Mouse (Mus musculus): ENCODE data around the gene Arhgap31. TPM values are rescaled to one million over a fixed set of nuclear protein-coding genes. Genes with fewer than 3 reads are reported as not detected.
A peak's percentile ranks its signal among the peaks of the same experiment; 100 is the strongest.
"Not testable (repeated sequence)": the region's sequence is repeated elsewhere in the genome, so short reads cannot be mapped to it uniquely, and the experiment has no call there.

Gene Arhgap31
- polyA plus RNA-seq, 1 experiment from 2014 or later = 43.1 TPM

DNA sequence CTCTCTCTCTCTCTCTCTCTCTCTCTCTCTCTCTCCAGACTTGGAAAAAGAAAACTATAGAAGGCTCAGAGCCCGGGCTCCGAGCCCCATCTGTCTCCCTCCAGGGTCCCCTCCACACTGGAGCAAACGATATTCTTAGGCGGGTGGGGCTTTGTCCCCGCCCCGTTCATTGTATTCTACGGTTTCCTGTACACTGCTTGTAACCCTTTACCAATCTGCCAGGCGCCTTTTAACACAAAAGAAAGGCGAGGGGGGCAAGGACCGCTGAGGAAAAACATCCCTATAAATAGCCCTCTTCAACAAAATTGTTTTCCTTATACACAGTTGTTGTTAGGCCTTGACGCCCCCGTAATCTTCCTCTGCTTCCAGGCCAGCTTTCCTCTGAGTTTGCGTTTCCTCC is 11.9 kb upstream of the Arhgap31 start:
- Histone ChIP-seq H3K9ac (no peak overlapping the region), H3K4me3 (no peak overlapping the region), H3K4me2 (peak overlapping the region; percentile 15), H3K36me3 (no peaks in the 10 kb centered on the region), H3K27me3 (replicated peaks) (no peaks in the 10 kb centered on the region), H3K9me3 (replicated peaks) (no peaks in the 10 kb centered on the region), H3K27ac (ENCODE audit: poor library complexity, severe bottlenecking) (no peak overlapping the region), H3K4me1 (replicated peaks) (peaks cover 16% of the 10 kb centered on the region; the same call in 1 of the 2 replicates)
- 43% methylated on average over 13 of the region's 13 CpGs for WGBS
- ATAC-seq (ENCODE audit: insufficient number of reproducible peaks, low FRiP score) = peak; percentile 35; the same call in 1 of the 2 replicates

DNA sequence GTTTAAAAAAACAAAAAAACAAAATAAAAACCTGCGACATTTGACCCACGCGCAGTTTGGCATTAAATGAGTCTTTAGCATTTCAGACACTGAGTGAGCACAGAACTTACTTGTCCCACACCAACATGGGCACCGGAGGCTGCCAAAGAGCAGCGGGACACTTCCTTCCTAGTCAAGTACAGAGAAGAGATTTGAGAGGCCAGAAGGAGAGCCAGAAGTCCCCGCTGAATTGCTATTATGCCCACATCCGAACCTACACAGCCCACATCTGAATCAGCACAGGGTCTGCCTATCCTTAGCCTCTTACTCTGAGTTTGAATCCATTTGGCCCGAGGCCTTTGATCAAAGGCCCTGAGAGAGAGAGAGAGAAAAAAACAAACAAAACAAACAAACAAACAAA is 11.2 kb upstream of the Arhgap31 start:
- H3K36me3 ChIP-seq = no peaks in the 10 kb centered on the region
- no peak for ATAC-seq (ENCODE audit: insufficient number of reproducible peaks, low FRiP score)
- no peak overlapping the region; the same call in 1 of the 2 replicates for H3K4me2 ChIP-seq
- WGBS = 68% methylated on average over 8 of the region's 8 CpGs
- no peaks in the 10 kb centered on the region for H3K27me3 ChIP-seq (replicated peaks)
- H3K9me3 ChIP-seq (replicated peaks) = no peaks in the 10 kb centered on the region
- peaks cover 16% of the 10 kb centered on the region; the same call in 1 of the 2 replicates for H3K4me1 ChIP-seq (replicated peaks)
- H3K9ac ChIP-seq = no peak overlapping the region
- no peak overlapping the region for H3K4me3 ChIP-seq
- H3K27ac ChIP-seq (ENCODE audit: poor library complexity, severe bottlenecking) = no peak overlapping the region

DNA sequence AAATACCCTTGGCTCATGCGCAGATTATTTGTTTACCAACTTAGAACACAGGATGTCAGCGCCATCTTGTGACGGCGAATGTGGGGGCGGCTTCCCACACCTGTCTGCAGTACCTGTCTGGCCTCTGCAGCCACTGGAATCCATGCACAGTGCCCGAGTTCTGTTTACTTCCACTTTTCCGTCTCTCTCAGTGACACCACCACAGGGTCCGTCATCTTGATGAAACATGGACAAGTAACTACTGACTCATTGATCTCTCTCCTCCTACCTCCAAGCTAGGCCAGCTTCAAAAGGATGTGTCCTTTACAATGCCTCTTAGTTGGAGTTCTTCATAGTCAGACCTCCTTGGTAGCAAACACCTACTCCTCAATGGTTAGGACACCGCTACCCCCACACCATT is 8.3 kb upstream of the Arhgap31 start:
- Histone ChIP-seq H3K9ac (no peak overlapping the region), H3K4me1 (replicated peaks) (0 out of 2 replicates have a peak, but pooled peaks cover 8% of the 10 kb centered on the region), H3K27me3 (replicated peaks) (no peaks in the 10 kb centered on the region), H3K9me3 (replicated peaks) (no peaks in the 10 kb centered on the region), H3K36me3 (no peaks in the 10 kb centered on the region), H3K27ac (ENCODE audit: poor library complexity, severe bottlenecking) (no peak overlapping the region), H3K4me3 (no peak overlapping the region), H3K4me2 (no peak overlapping the region)
- 91% methylated on average over 9 of the region's 9 CpGs for WGBS
- no peak for ATAC-seq (ENCODE audit: insufficient number of reproducible peaks, low FRiP score)

DNA sequence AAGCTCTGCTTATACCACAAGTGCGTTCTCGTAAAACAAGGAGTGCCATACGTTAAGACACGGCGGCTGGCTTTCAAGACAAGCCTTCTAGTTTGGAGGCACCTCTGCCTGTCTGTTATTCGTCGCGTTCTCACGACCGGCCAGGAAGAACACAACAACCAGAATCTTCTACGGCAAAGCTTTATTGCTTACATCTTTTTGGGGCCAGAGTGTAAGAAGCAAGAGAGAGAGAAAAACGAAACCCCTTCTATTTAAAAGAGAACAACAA is 1.1 kb upstream of the Arhgap31 start:
- H3K36me3 ChIP-seq; H3K9ac ChIP-seq; H3K27me3 ChIP-seq (replicated peaks); ATAC-seq (ENCODE audit: insufficient number of reproducible peaks, low FRiP score); H3K9me3 ChIP-seq (replicated peaks): not testable (repeated sequence)
- 41% methylated on average over 11 of the region's 12 CpGs for WGBS
- peaks cover 29% of the 10 kb centered on the region for H3K4me1 ChIP-seq (replicated peaks)
- H3K4me3 ChIP-seq = peak overlapping the region; percentile 88
- peak overlapping the region; percentile 98 for H3K27ac ChIP-seq (ENCODE audit: poor library complexity, severe bottlenecking)
- H3K4me2 ChIP-seq = peak overlapping the region; percentile 73

DNA sequence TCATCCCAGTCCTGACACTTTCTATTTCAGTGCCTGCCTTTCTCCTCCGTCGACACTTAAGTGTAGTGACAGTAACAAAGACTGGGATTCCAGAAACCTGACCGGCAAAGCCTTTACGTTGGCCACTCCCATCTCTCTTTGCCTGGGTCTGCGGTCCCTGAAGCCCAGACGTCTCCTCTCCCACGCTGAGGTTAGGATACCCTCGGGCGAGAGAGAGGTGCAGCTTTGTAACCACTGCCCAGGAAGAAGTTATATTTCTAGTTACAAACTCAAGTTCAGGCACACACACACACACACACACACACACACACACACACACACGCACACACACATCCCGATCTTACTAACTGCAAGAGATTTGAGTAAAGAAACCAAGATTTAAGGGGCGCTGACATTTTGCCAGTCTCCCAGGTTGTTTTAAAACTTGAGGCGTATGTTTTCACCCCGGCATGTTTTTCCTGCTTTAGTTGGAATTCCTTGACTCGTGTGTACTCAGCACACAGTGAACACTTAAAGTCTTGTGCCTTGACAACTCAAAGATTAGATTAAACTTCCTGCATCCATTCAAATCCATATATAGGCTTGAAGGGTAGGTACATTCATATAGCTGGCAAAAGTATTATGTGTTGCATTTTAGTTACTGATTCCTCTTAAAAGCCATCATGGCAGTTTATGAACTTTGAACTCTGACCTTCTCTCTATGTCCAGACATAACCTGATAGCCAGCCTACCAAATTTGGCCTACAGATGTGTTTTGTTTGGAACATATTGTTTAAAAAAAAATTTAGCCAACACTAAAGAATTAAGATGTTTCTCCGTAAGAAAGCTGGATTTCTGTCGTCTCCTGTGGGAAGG is 557 bp upstream of the Arhgap31 start:
- Histone ChIP-seq H3K4me3 (peak overlapping the region; percentile 88), H3K27ac (ENCODE audit: poor library complexity, severe bottlenecking) (peak overlapping the region; percentile 98), H3K36me3 (0 out of 2 replicates have a peak, but pooled peaks cover 3% of the 10 kb centered on the region), H3K27me3 (replicated peaks) (no peaks in the 10 kb centered on the region), H3K4me1 (replicated peaks) (peaks cover 34% of the 10 kb centered on the region), H3K9me3 (replicated peaks) (no peaks in the 10 kb centered on the region), H3K4me2 (peak overlapping the region; percentile 73), H3K9ac (peak overlapping the region; percentile 97)
- WGBS = 14% methylated on average over 17 of the region's 17 CpGs
- ATAC-seq (ENCODE audit: insufficient number of reproducible peaks, low FRiP score) = peak; percentile 75

DNA sequence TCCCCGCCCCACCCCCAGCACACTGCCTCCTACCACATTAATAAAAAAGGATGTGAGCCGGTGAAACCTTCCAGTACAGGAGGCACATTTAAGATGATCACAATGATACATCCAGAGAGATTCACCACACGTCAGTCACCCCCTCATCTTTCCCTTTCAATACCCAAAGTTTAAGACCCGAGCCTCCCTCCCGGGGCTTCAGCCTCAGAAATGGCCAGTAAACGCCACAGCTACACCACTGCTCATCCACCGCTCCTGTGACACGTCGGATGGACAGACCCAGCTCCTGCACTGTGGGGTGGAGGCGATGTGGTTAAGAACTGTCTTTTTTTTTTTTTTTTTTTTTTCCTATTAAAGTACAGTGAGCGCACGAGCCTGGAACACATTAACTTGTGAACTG is 969 bp downstream of the Arhgap31 start:
- Histone ChIP-seq H3K36me3 (peaks cover 8% of the 10 kb centered on the region; the same call in 1 of the 2 replicates), H3K27ac (ENCODE audit: poor library complexity, severe bottlenecking) (peak overlapping the region; percentile 98), H3K27me3 (replicated peaks) (no peaks in the 10 kb centered on the region), H3K9ac (peak overlapping the region; percentile 97), H3K4me3 (peak overlapping the region; percentile 88), H3K9me3 (replicated peaks) (no peaks in the 10 kb centered on the region), H3K4me1 (replicated peaks) (peaks cover 50% of the 10 kb centered on the region), H3K4me2 (peak overlapping the region; percentile 73)
- 2% methylated on average over 12 of the region's 12 CpGs for WGBS
- no peak for ATAC-seq (ENCODE audit: insufficient number of reproducible peaks, low FRiP score)

DNA sequence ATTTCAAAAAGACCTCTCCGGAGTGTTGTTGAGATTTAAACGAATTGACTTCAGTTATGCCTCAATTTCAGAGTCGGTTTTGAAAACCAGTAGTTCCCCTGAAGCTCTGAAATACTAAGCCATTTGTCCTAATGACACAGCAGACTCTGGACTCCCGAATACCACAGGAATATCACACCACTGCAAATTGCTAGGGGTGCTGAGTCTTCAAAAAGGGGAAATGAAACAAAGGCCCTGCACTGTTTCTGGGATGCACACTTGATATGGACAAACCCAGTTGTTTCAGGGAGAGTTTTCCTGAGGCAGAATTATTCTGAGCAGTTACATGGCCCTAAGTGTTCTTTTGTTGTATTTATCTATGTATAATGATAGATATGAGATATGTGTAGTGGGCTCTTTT is 1.8 kb downstream of the Arhgap31 start:
- peak overlapping the region; percentile 97 for H3K9ac ChIP-seq
- no peaks in the 10 kb centered on the region for H3K27me3 ChIP-seq (replicated peaks)
- H3K36me3 ChIP-seq = peaks cover 8% of the 10 kb centered on the region; the same call in 1 of the 2 replicates
- H3K4me2 ChIP-seq = peak overlapping the region; percentile 75
- peaks cover 58% of the 10 kb centered on the region for H3K4me1 ChIP-seq (replicated peaks)
- H3K27ac ChIP-seq (ENCODE audit: poor library complexity, severe bottlenecking) = peak overlapping the region; percentile 98
- H3K4me3 ChIP-seq = peak overlapping the region; percentile 88
- no peaks in the 10 kb centered on the region for H3K9me3 ChIP-seq (replicated peaks)
- 31% methylated on average over 4 of the region's 4 CpGs for WGBS
- no peak for ATAC-seq (ENCODE audit: insufficient number of reproducible peaks, low FRiP score)

DNA sequence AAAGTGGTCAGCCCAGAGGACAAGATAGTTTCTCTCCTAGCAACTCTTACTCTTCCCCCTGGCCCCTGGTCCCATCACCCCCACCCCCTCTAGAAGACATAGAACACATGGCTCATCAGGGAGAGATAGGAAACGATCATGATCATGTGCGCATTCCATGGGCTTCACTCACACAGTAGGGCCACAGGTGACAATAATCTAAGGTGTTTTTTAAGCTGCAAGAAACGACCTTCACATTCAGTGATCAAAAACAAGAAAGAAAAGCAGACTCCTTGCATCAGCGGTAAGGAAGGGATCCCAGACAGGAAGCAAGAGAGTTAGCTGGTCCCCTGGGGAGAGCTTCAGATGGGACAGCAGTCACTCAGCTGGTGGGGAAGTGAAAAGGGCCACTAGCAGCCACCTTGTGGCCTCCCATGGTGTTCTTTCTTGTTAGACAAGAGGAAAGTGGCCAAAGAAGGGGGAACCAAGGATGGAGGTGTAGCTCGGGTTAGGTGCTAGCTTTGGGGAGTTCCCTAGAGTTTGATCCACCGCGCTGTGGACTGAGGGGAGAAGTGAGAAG is 4.0 kb downstream of the Arhgap31 start:
- no peaks in the 10 kb centered on the region for H3K27me3 ChIP-seq (replicated peaks)
- H3K9me3 ChIP-seq (replicated peaks) = no peaks in the 10 kb centered on the region
- peak overlapping the region; percentile 9; the same call in 1 of the 2 replicates for H3K27ac ChIP-seq (ENCODE audit: poor library complexity, severe bottlenecking)
- H3K4me3 ChIP-seq = peak overlapping the region; percentile 88
- whole genome bisulfite sequencing = 44% methylated on average over 7 of the region's 7 CpGs
- H3K36me3 ChIP-seq = peaks cover 8% of the 10 kb centered on the region; the same call in 1 of the 2 replicates
- H3K9ac ChIP-seq = 0 out of 2 replicates have a peak overlapping the region, but pooled peaks have one; percentile 17
- ATAC-seq (ENCODE audit: insufficient number of reproducible peaks, low FRiP score) = no peak
- H3K4me1 ChIP-seq (replicated peaks) = peaks cover 72% of the 10 kb centered on the region
- H3K4me2 ChIP-seq = peak overlapping the region; percentile 75

DNA sequence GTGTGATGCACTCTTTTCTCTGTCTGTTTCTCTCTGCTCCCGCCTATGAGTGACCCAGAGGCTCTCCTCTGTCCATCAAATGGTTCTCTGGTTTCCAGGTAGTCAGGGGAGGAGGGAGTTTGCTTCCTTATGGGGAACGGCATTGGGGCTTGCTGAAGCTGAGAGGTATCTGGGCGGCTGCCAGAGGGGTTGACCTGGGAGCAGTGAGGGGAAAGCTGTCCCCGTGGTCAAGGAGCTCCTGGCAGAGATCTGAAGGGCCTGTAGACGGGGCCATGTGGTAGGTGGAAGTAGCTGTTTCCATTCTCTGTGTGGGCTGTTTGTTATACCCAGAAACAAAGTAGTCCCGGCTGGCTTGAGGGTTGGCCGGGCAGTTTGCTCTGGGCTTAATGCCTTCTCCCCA is 6.3 kb downstream of the Arhgap31 start:
- H3K27ac ChIP-seq (ENCODE audit: poor library complexity, severe bottlenecking) = peak overlapping the region; percentile 66
- peak overlapping the region; percentile 59; the same call in 1 of the 2 replicates for H3K9ac ChIP-seq
- 47% methylated on average over 7 of the region's 7 CpGs for WGBS
- H3K4me2 ChIP-seq = peak overlapping the region; percentile 40
- H3K9me3 ChIP-seq (replicated peaks) = no peaks in the 10 kb centered on the region
- ATAC-seq (ENCODE audit: insufficient number of reproducible peaks, low FRiP score) = no peak
- no peak overlapping the region for H3K4me3 ChIP-seq
- peaks cover 8% of the 10 kb centered on the region; the same call in 1 of the 2 replicates for H3K36me3 ChIP-seq
- no peaks in the 10 kb centered on the region for H3K27me3 ChIP-seq (replicated peaks)
- peaks cover 87% of the 10 kb centered on the region for H3K4me1 ChIP-seq (replicated peaks)

DNA sequence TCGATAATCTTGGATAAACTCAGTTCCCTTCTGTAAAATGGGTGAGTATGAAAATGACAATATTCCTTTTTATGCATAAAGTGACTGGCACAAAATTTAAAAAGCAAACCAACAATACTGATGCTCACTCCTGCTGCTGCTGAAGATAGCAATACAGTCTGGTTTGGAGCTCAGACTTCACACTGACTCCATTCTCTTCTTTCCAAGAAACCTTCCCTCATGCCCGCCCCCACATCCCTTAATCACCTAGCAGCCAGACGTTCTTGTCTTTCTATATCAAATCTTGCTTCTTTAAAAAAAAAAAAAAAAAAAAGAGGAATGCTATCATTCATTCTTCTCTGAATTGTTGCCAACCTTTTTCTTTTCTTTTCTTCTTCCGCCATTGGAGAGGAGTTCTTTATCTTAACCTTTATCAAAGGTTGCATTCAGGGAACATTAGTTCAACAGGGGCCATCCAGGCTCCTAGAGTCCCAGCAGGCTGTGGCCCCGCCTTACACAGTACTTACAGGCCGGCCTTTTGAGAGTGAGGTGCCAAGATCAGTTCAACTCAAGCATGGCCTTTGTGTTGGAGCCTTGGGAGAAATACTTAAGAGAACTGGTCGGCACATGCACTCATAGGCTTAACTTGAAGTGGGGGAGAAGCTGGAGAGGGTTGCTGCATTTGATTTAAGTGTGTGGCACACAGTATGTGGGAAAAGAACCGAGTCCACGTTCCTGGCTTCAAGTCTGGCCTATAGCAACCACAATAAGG is 7.4 kb downstream of the Arhgap31 start:
- 55% methylated on average over 9 of the region's 9 CpGs for WGBS
- Histone ChIP-seq H3K9ac (no peak overlapping the region), H3K36me3 (peaks cover 8% of the 10 kb centered on the region; the same call in 1 of the 2 replicates), H3K4me1 (replicated peaks) (peaks cover 90% of the 10 kb centered on the region), H3K27me3 (replicated peaks) (no peaks in the 10 kb centered on the region), H3K9me3 (replicated peaks) (no peaks in the 10 kb centered on the region), H3K27ac (ENCODE audit: poor library complexity, severe bottlenecking) (peak overlapping the region; percentile 66), H3K4me2 (no peak overlapping the region; the same call in 1 of the 2 replicates), H3K4me3 (no peak overlapping the region)
- ATAC-seq (ENCODE audit: insufficient number of reproducible peaks, low FRiP score) = no peak

DNA sequence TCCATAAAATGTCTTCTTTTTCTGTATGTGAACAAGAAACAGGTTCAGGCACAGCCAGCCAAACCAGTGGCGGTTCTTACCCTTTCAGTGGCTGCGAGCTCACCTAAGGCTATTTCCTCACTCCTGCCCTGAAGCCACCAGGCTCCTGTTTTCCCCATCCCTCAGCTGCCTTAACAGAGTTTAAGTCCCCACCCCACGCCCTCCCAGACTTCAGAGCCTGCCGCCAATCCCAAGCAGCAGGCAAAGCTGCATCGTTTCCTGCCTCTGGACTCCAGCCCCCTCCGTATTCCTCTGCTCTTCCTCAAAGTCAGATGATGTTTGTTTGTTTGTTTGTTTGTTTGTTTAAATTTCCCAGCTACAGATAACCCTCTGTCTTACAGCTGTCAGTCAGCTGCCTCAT is 9.6 kb downstream of the Arhgap31 start:
- WGBS = 41% methylated on average over 6 of the region's 6 CpGs
- Histone ChIP-seq H3K36me3 (peaks cover 17% of the 10 kb centered on the region), H3K9me3 (replicated peaks) (no peaks in the 10 kb centered on the region), H3K4me2 (peak overlapping the region; percentile 23; the same call in 1 of the 2 replicates), H3K27ac (ENCODE audit: poor library complexity, severe bottlenecking) (0 out of 2 replicates have a peak overlapping the region, but pooled peaks have one; percentile 3), H3K4me1 (replicated peaks) (peaks cover 85% of the 10 kb centered on the region), H3K9ac (no peak overlapping the region; the same call in 1 of the 2 replicates), H3K27me3 (replicated peaks) (no peaks in the 10 kb centered on the region), H3K4me3 (no peak overlapping the region)
- no peak for ATAC-seq (ENCODE audit: insufficient number of reproducible peaks, low FRiP score)
